Mouse (Mus musculus) frontal cortex, postnatal 25 days (tissue): Measurements from ENCODE around the gene Tom1l2.

Experiments
- DNase-seq, 2 experiments: peaks; one replicate each; pipeline ENCODE4 v3.0.0; 2022; ENCODE audit warnings: low spot score in 2 of 2

Tom1l2 gene

GRCm38 (mm10) chr11:60231951-60232350, 120.8 kb downstream of the Tom1l2 start:
- no peak for DNase-seq

GRCm38 (mm10) chr11:60231326-60231725, 121.4 kb downstream of the Tom1l2 start:
- DNase-seq, result no peak

- no peak for DNase-seq
Measured at GRCm38 (mm10) chr11:60230512-60230911, 122.2 kb downstream of the Tom1l2 start.

GRCm38 (mm10) chr11:60229821-60230220, 122.9 kb downstream of the Tom1l2 start:
- DNase-seq, result no peak

GRCm38 (mm10) chr11:60228525-60228924, 124.2 kb downstream of the Tom1l2 start:
- DNase-seq, result no peak

GRCm38 (mm10) chr11:60225874-60226273, 126.8 kb downstream of the Tom1l2 start:
- DNase-seq, result no peak

- no peak for DNase-seq
Measured at GRCm38 (mm10) chr11:60224676-60225075, 128.0 kb downstream of the Tom1l2 start.

- DNase-seq, result peak; percentile 53 to 63
Measured at GRCm38 (mm10) chr11:60222469-60223236, 130.1 kb downstream of the Tom1l2 start, which contains the start of gene Srebf1. Gene Srebf1, minus strand, starts transcription at chr11:60222581.

GRCm38 (mm10) chr11:60222085-60222468, 130.6 kb downstream of the Tom1l2 start:
- no peak for DNase-seq

- no peak for DNase-seq
Measured at GRCm38 (mm10) chr11:60221425-60221824, 131.3 kb downstream of the Tom1l2 start.

- peak; percentile 84 to 85 for DNase-seq
Measured at GRCm38 (mm10) chr11:60220291-60220804, 132.4 kb downstream of the Tom1l2 start.

- no peak for DNase-seq
Measured at GRCm38 (mm10) chr11:60219609-60220008, 133.1 kb downstream of the Tom1l2 start.

- no peak for DNase-seq
Measured at GRCm38 (mm10) chr11:60217467-60217866, 135.2 kb downstream of the Tom1l2 start.

- DNase-seq, result no peak
Measured at GRCm38 (mm10) chr11:60216671-60217070, 136.0 kb downstream of the Tom1l2 start.

GRCm38 (mm10) chr11:60213266-60213665, 139.4 kb downstream of the Tom1l2 start:
- DNase-seq, result no peak

GRCm38 (mm10) chr11:60211761-60212160, 140.9 kb downstream of the Tom1l2 start:
- no peak for DNase-seq

GRCm38 (mm10) chr11:60211152-60211551, 141.6 kb downstream of the Tom1l2 start:
- no peak for DNase-seq

- peak; percentile 67 to 72 for DNase-seq
Measured at GRCm38 (mm10) chr11:60210305-60210724, 142.4 kb downstream of the Tom1l2 start.

GRCm38 (mm10) chr11:60209933-60210249, 142.8 kb downstream of the Tom1l2 start:
- DNase-seq, result no peak

GRCm38 (mm10) chr11:60209217-60209932, 143.3 kb downstream of the Tom1l2 start:
- peak in 1 of 2 experiments; percentile 71 for DNase-seq

GRCm38 (mm10) chr11:60208712-60209111, 144.0 kb downstream of the Tom1l2 start:
- DNase-seq, result no peak

- DNase-seq, result no peak
Measured at GRCm38 (mm10) chr11:60208201-60208600, 144.5 kb downstream of the Tom1l2 start.

GRCm38 (mm10) chr11:60206207-60206606, 146.5 kb downstream of the Tom1l2 start:
- DNase-seq, result no peak
